In genomic region chr7:98348043-98348442, GRCm38 (mm10) we compare ENCODE assay signal across 9 mouse cellular contexts. TPM values are rescaled to one million over a fixed set of nuclear protein-coding genes. Genes with fewer than 3 reads are reported as not detected.
A peak's percentile ranks its signal among the peaks of the same experiment; 100 is the strongest.
DNase-seq lines count a peak whose midpoint lies in the region; ATAC-seq lines count a peak whose summit lies in the region.
"Had no signal": no experiment of that assay in that cellular context is flagged by ENCODE, and none has a peak within 500 bp of the region (broad histone marks: within the 10 kb centered on the region; RNA-seq: fewer than 3 reads in every experiment).

No protein-coding gene starts in this region.

- peaks cover 40% of the 10 kb centered on the region for H3K27me3 ChIP-seq in liver, embryonic 12.5 days (replicated peaks)

- WGBS in liver, embryonic 12.5 days (ENCODE audit: insufficient replicate concordance): 40% methylated on average over 7 of the region's 7 CpGs

- H3K36me3 ChIP-seq in liver, embryonic 12.5 days: peaks cover 12% of the 10 kb centered on the region; the same call in 1 of the 2 replicates

- peak; percentile 75 for DNase-seq in liver
- peak; percentile 53 for DNase-seq in Muller cell, postnatal 12 days (ENCODE audit: inconsistent ontology term)
- DNase-seq in cerebellum, adult 9-11 months: peak; percentile 32
- DNase-seq in gastrocnemius, postnatal 36 days: peak; percentile 46 to 58
- DNase-seq in left cerebral cortex, postnatal 25 days (ENCODE audit: low spot score in 2 of 2): peak; percentile 49 to 67
- DNase-seq in natural killer cell, adult 2 months (ENCODE audit: low spot score in 2 of 2): peak; percentile 38 to 59
- peak; percentile 71 for DNase-seq in thymus, postnatal 25 days

- intact Hi-C loops in gastrocnemius, postnatal 36 days (cut with DNase I): loop anchor here (2.0 kb wide), 1 partner anchor 83 kb away; no protein-coding TSS in a partner anchor
- intact Hi-C loops in left cerebral cortex, postnatal 25 days (cut with DNase I): no loop called here

- no peak overlapping the region for H3K4me3 ChIP-seq in liver, embryonic 12.5 days
- H3K4me3 ChIP-seq: megakaryocyte, embryonic 14.5 days had no signal

- no peaks in the 10 kb centered on the region for H3K9me3 ChIP-seq in liver, embryonic 12.5 days (replicated peaks)
- H3K9me3 ChIP-seq: megakaryocyte, embryonic 14.5 days had no signal

- H3K4me2 ChIP-seq in liver, embryonic 12.5 days: no peak overlapping the region

- no peak overlapping the region for H3K9ac ChIP-seq in liver, embryonic 12.5 days

- no peak overlapping the region for H3K27ac ChIP-seq in liver, embryonic 12.5 days

- H3K4me1 ChIP-seq in liver, embryonic 12.5 days: peaks cover 1% of the 10 kb centered on the region; the same call in 1 of the 2 replicates

- ATAC-seq in liver, embryonic 12.5 days: no peak

RNA-seq across cellular contexts. Expression of gene Tsku, which starts 13.1 kb away (rescaled TPM):
- 1.6 and 2.1 TPM in 2 replicates for polyA plus RNA-seq in liver, embryonic 12.5 days (2016; fragmentation: Nextera tagmentation; extraction: Ambion mirVana)
- total RNA-seq in gastrocnemius, postnatal 36 days (2021): 1 to 10 TPM; 1.1 to 1.5 TPM
- total RNA-seq in left cerebral cortex, postnatal 25 days (2021): 1 to 10 TPM; 2.1 to 2.7 TPM

RNA-seq across cellular contexts. Expression of gene Acer3, which starts 27.0 kb away (rescaled TPM):
- 24.6 and 26.6 TPM in 2 replicates for polyA plus RNA-seq in liver, embryonic 12.5 days (2016; fragmentation: Nextera tagmentation; extraction: Ambion mirVana)
- total RNA-seq in gastrocnemius, postnatal 36 days (2021): 1 to 10 TPM; 4.9 to 5.3 TPM
- total RNA-seq in left cerebral cortex, postnatal 25 days (2021): 10 to 100 TPM; 20.0 to 26.1 TPM
